Mouse (Mus musculus) left cerebral cortex, adult 18-20 months (tissue): Measurements from ENCODE around the gene Pdgfc. TPM values are rescaled to one million over a fixed set of nuclear protein-coding genes. Genes with fewer than 3 reads are reported as not detected.

Source experiments
- DNase-seq, 2 experiments: peaks; one replicate each; pipeline ENCODE4 v3.0.0; 2021 to 2022; ENCODE audit warnings: low spot score in 2 of 2, mixed read lengths in 1 of 2
- total RNA-seq, 2 experiments: library from RNA; stranded (reverse); gene quantifications; 2 replicates each; pipeline ENCODE4 v1.2.3; 2021

Pdgfc gene
- total RNA-seq, 2 experiments from 2014 or later = 6.7 to 7.8 TPM

DNA sequence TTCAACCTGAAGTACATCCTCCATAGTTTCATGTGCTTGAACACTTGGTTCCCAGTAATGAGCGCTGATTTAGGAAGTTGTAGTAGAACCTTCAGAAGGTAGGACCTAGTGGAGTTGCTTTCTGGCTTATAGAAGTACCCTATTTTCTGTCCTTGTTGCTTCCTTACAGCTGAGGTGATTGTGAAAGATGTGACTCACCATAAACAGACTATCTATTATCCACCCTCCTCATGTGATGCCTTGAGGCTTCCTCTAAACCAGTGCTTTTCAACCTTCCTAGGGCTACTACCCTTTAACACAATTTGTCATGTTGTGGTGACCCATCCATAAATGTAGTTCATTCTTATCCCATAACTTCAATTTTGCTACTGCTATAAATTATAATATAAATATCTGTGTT, 226.6 kb downstream of the Pdgfc start:
- DNase-seq = no peak

Other genes with a start within 250 kb of the Pdgfc start
- 100 to 1,000 TPM; 480 to 502 TPM for gene Gria2, start 233.6 kb upstream of the Pdgfc start, total RNA-seq
- 100 to 1,000 TPM; 213 to 231 TPM for gene Glrb, start 122.8 kb upstream of the Pdgfc start, total RNA-seq